Mouse (Mus musculus): ENCODE data around the gene Eda. TPM values are rescaled to one million over a fixed set of nuclear protein-coding genes. Genes with fewer than 3 reads are reported as not detected.
"Not testable (repeated sequence)": the region's sequence is repeated elsewhere in the genome, so short reads cannot be mapped to it uniquely, and the experiment has no call there.

Eda gene
- polyA plus RNA-seq, 1 experiment = 4.3 TPM

GRCm38 (mm10) chrX:100395026-100395425 is 419.6 kb downstream of the Eda start:
- TF ChIP-seq CTCF (IDR thresholded peaks at IDR 0.05; ENCODE audit: borderline replicate concordance, insufficient read depth, low read length) (peak; percentile 19; the same call in 1 of the 2 replicates), POLR2A (IDR thresholded peaks at IDR 0.05; ENCODE audit: low read depth, low read length) (no peak)

GRCm38 (mm10) chrX:100400900-100401299 is 425.5 kb downstream of the Eda start:
- Histone ChIP-seq H3K4me3 (ENCODE audit: insufficient read depth, low read length) (no peak overlapping the region), H3K4me1 (ENCODE audit: control insufficient read depth, insufficient read depth, low read length) (no peaks in the 10 kb centered on the region), H3K27ac (ENCODE audit: insufficient read depth, low read length) (no peak overlapping the region)
- TF ChIP-seq POLR2A (IDR thresholded peaks at IDR 0.05; ENCODE audit: low read depth, low read length) (no peak), CTCF (IDR thresholded peaks at IDR 0.05; ENCODE audit: borderline replicate concordance, insufficient read depth, low read length) (no peak)

More at GRCm38 (mm10) chrX:100395026-100395425, 419.6 kb downstream of the Eda start:
- Histone ChIP-seq H3K4me3 (ENCODE audit: insufficient read depth, low read length) (no peak overlapping the region), H3K4me1 (ENCODE audit: control insufficient read depth, insufficient read depth, low read length) (no peaks in the 10 kb centered on the region), H3K27ac (ENCODE audit: insufficient read depth, low read length) (no peak overlapping the region)

DNA sequence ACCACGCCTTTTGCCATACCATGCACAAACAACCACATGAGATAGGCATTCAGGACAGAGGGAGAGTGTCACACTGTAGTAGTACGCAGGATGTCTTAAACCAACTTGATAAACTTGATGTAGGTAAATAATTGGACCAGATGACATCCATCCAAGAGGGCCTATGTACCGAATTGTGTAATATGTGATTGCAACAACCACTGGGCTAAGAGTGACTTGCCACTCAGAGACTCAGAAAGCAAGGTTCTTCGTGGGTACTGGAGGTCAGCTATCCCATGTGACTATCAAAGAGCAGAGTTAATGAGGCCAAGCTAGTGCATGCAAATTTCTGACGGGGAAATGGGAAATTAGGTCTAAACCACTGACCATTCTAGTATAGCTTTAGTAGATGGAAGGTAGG is 426.3 kb downstream of the Eda start:
- H3K4me1 ChIP-seq (ENCODE audit: control insufficient read depth, insufficient read depth, low read length) = no peaks in the 10 kb centered on the region
- no peak overlapping the region for H3K27ac ChIP-seq (ENCODE audit: insufficient read depth, low read length)
- no peak overlapping the region for H3K4me3 ChIP-seq (ENCODE audit: insufficient read depth, low read length)
- TF ChIP-seq CTCF (IDR thresholded peaks at IDR 0.05; ENCODE audit: borderline replicate concordance, insufficient read depth, low read length) (no peak), POLR2A (IDR thresholded peaks at IDR 0.05; ENCODE audit: low read depth, low read length) (no peak)

GRCm38 (mm10) chrX:100409245-100409644 is 433.8 kb downstream of the Eda start:
- TF ChIP-seq CTCF (IDR thresholded peaks at IDR 0.05; ENCODE audit: borderline replicate concordance, insufficient read depth, low read length) (no peak), POLR2A (IDR thresholded peaks at IDR 0.05; ENCODE audit: low read depth, low read length) (no peak)
- Histone ChIP-seq H3K4me3 (ENCODE audit: insufficient read depth, low read length) (no peak overlapping the region), H3K27ac (ENCODE audit: insufficient read depth, low read length) (no peak overlapping the region), H3K4me1 (ENCODE audit: control insufficient read depth, insufficient read depth, low read length) (no peaks in the 10 kb centered on the region)

DNA sequence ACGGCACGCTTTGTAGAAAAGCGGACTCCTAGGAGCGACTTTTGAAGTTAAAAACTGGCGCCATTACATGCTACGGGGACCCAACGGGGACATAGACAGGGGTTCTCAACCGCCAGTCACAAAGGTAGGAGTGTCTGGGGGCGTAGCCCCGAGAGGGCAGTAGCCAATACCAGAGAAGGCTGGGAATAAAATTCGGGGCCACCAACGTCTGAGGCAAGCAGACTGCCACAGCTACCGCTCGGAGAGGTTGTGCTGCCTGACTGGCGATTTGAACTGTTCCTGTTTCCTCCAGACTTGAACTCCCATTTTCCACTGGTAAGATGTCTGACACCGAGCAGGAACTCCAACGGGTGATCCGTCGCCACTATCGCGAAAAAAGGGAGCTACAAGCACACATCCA is 453.3 kb downstream of the Eda start, which contains the start of gene Otud6a:
TSS of gene Otud6a (plus strand) at position 321 of the 400 bp plus-strand sequence.
- no peak for TF ChIP-seq POLR2A (IDR thresholded peaks at IDR 0.05; ENCODE audit: low read depth, low read length)
- no peak for TF ChIP-seq CTCF (IDR thresholded peaks at IDR 0.05; ENCODE audit: borderline replicate concordance, insufficient read depth, low read length)
- no peak within 1 kb of the TSS for H3K27ac ChIP-seq (ENCODE audit: insufficient read depth, low read length)

DNA sequence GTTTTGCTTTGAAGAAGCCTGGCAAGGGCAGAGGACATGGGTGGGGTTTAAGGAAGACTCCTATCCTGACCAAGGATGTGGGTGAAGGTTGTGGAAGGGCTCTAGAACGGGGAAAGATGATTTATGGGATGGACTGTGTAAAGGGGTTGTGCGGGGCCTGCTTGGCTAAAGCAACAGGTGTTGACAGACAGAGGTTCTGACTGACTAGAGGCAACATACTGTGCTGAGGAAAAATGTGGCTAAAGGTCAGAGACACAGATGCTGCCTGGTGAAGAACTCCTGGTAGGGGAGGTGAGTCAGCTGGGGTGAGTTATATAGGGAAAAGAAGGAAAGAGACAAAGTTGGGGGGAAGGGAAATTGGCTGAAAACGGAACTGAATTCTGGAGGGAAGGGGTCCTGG is 456.9 kb downstream of the Eda start:
- H3K4me1 ChIP-seq (ENCODE audit: control insufficient read depth, insufficient read depth, low read length) = no peaks in the 10 kb centered on the region
- H3K4me3 ChIP-seq (ENCODE audit: insufficient read depth, low read length) = no peak overlapping the region
- H3K27ac ChIP-seq (ENCODE audit: insufficient read depth, low read length) = peak overlapping the region; percentile 27; the same call in 1 of the 2 replicates
- TF ChIP-seq POLR2A (IDR thresholded peaks at IDR 0.05; ENCODE audit: low read depth, low read length) = no peak
- TF ChIP-seq CTCF (IDR thresholded peaks at IDR 0.05; ENCODE audit: borderline replicate concordance, insufficient read depth, low read length) = no peak

More for the DNA sequence above, 453.3 kb downstream of the Eda start, which contains the start of gene Otud6a:
- Histone ChIP-seq H3K4me1 (ENCODE audit: control insufficient read depth, insufficient read depth, low read length) (no peaks in the 10 kb centered on the region), H3K4me3 (ENCODE audit: insufficient read depth, low read length) (no peak within 1 kb of the TSS)

DNA sequence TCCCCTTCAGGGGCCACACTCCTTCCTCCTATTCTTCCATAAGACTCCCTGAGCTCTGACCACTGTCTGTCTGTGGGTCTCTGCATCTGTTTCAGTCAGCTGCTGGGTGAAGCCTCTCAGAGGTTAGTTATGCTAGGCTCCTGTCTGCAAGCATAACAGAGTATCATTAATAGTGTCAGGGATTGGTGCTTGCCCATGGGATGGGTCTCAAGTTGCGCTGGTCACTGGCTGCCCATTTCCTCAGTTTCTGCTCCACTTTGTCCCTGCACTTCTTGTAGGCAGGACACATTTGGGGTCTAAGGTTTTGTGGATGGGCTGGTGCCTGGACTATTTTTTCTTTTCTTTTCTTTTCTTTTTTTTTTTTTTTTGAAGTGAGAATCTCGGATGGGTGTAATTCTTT is 467.2 kb downstream of the Eda start, which contains the start of gene Awat2:
TSS of gene Awat2 (minus strand) at position 101 of the 400 bp plus-strand sequence.
- H3K4me3 ChIP-seq (ENCODE audit: insufficient read depth, low read length); H3K27ac ChIP-seq (ENCODE audit: insufficient read depth, low read length); H3K4me1 ChIP-seq (ENCODE audit: control insufficient read depth, insufficient read depth, low read length): not testable (repeated sequence)

DNA sequence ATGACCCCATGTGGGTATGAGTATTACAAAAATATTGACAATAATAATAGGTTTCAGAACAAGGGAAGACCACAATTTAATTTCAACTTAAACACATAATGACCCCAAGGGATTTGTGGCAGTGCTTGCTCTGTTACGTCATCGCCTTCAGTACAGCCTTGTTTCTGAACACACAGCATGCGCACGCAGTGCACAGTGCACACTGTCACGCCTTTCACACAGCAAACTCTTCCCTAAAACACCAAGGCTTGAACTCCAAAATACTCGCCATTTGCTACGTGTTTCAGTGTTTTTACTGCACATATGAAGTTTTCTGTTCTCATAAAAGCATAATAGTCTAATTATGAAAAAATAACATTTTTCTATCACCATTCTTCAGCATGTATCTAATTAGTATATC is 468.1 kb downstream of the Eda start:
- no peak for TF ChIP-seq POLR2A (IDR thresholded peaks at IDR 0.05; ENCODE audit: low read depth, low read length)
- TF ChIP-seq CTCF (IDR thresholded peaks at IDR 0.05; ENCODE audit: borderline replicate concordance, insufficient read depth, low read length) = no peak
- H3K4me1 ChIP-seq (ENCODE audit: control insufficient read depth, insufficient read depth, low read length) = no peaks in the 10 kb centered on the region
- H3K4me3 ChIP-seq (ENCODE audit: insufficient read depth, low read length) = no peak overlapping the region
- H3K27ac ChIP-seq (ENCODE audit: insufficient read depth, low read length) = no peak overlapping the region

Other genes starting within 250 kb of the Eda start
- not detected in 2 replicates for gene Tmem28, start 154.6 kb upstream of the Eda start, polyA plus RNA-seq (2011; ENCODE audit: insufficient read length, low read depth, missing spikeins)

All from embryonic fibroblast, embryonic 13.5 days (primary cell).